Mouse (Mus musculus) cerebellum, postnatal 14 days (tissue): ENCODE measurements around the gene Ola1.

Source experiments
- DNase-seq, 2 experiments: peaks; one replicate each; pipeline ENCODE4 v3.0.0; 2021; ENCODE audit warnings: mixed read lengths in 2 of 2

Ola1 gene

DNA sequence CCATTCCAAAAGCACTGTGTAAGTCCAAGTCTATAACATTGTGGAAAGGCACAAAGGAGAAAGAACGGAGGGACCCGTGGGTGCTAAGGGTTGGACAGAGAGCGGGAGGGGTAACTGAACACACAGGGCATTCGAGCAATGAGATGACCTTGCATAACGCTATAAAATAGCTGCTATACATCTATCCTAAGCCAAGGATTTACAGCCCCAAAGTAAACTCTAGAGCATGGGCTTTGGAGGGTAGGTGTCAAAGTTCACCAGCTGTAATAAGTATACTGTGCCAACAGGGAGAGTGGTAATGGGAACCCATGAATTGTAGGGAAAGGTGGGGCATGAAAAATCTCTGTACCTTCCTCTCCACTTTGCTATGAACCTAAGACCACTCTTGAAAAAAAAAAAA lies at the start of gene Ola1:
Gene Ola1, minus strand, starts transcription at position 12 of the 400 bp plus-strand sequence.
- DNase-seq = no peak

DNA sequence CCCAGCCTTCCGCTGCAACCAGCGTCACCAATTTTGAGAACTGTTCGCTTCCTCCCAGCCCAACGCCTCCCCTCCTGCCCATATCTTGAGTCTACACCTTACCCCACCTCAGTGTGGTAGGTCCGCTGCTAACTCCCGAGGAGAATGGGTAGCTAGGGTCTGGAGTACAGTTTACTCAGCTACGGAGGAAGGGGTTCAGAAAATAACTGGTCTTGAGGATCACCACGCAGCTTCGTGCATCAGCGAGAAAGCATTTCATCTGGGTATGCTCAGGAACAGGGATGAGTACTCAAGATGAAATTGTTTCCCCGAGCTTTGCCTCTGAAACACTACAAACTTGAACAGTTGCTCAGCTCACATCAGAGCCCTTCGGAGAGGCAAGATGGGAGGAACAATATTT lies 49.6 kb upstream of the Ola1 start:
- DNase-seq = no peak

DNA sequence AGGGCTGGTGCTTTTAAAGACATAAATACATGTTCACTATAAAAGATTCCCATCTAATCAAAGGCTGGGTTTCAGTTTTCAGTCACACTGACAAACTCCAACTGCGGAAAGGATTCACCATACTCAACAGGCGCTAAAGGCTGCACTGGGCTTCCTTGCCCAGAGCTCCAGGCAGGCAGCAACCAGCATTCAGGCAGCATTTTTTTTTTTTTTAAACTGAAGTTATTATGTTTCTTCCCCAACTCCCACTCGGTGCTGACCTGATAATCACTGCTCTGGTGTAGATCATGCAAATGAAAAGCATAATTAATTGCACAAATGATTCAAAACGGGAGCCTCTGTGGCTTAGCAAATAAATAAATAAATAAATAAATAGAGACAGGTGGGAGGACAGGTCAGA lies 49.1 kb upstream of the Ola1 start:
- no peak for DNase-seq

DNA sequence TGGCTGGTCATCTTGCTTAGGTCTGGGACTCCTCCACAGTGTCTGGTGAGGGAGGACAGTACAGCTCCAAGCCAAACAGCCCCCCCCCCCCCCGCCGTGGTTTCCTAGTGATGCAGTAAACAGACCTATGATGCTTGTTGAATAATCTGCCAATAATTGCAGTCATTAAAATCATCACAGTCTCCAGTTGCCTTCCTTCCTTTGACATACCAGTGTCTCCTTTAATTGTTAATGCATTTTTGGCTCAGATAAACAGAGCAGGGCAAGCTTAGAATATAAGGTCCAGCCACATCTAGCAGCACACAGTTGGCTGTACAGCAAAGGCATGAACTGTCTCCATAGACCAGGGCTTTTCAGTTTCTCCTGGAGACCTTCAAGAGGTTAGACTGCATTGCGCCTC lies 48.5 kb upstream of the Ola1 start:
- DNase-seq = no peak

DNA sequence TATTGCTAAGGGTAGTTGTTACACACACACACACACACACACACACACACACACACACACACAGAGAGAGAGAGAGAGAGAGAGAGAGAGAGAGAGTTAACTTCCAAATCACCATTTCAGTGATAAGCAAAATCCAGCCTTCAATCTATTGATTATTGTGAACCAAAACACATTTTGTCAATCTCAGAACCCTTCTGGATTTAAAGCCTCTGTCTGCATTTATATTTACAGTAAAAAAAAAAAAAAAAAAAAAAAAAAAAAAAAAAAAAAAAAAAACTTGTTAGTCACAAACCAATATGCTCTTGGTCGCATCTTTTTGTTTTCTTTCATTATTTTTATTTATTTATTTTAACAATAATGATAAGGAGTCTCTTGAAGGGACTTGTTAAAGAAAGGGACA lies 47.9 kb upstream of the Ola1 start:
- no peak for DNase-seq

DNA sequence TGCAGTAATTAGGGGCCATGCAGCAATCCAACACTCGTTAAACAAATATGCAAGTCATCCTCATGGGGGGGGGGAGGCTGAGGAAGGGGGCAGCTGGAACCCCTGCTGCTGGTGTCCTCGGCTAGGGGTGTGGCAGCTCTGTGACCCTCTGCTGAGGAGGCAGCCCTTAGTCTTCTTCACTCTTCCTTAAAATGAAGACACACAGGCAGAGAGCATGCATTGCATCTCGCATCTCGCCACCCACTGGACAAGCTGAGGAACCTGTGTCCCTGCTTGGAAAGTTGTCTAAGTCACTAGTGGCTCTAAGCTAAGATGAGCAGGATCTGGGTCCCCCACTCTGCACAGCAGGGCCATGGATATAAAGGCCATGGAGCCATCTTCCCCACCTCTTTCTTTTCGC lies 47.3 kb upstream of the Ola1 start:
- peak in 1 of 2 experiments; percentile 23 for DNase-seq

DNA sequence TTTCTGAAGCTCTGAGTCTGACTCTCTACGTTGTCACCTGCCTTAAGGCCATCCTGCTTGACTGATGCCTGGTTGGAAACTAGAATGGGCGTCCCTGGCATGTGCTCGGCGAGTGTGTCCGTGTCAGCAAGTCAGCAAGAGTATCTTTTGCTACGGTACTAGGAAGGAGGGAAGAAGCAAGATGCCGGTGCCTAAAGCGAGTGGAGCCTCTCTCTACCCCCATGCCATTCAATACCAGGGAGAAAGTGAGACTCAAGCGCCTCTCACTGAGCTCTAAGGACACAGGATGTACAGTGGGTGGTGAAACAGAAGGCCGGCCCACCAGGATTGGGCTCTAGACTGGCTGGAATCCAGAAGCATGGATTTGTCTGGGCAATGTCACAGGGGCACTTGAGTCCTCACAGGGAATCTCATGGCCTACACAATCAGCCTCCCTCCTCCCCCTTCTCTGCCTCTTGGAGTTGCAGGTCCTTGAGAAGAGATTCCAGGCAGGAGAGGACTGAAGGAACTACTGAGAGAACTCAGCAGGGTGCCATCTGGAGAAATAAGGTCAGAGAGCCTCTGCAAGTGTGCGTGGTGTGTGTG lies 46.0 kb upstream of the Ola1 start:
- DNase-seq = no peak

DNA sequence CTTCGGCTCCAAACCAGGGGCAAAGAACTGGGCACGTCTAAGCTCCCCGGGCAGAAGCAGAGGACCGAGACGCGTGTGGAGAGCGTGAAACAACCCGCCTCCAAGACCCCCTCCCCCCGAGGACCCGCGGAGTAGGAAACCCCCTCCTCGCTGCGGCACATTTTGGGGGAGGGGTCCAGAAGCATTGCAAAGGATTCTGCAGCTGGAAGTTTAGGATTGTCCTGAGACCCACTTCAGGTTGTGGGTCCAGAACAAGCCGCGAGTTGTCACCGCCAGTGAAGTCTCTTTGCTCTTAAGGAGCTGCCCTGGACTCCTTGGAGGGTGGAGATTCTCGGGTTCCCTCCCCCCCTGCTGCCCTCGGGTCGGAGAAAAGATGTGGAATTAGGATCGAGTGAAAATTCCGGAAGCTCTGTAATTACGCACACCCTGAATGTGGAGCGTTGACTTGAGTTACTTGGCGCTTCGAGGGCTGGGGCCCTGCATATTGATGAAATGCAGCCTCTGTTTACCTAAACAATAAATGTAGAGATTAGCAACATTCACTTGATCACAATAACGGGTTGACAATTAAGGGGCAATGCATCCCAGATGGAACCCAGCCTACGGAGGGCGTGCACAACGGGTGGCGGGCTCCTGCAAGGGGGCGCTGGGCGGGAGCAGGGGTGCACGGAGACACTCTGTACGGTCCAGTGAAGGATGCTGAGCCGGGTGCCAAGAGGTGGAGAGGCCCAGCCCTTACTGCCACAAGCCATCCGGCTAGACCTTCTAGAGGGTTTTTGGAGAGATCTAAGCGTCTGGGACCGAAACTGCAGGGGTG lies 45.3 kb upstream of the Ola1 start:
- DNase-seq = peak in 1 of 2 experiments; percentile 14

DNA sequence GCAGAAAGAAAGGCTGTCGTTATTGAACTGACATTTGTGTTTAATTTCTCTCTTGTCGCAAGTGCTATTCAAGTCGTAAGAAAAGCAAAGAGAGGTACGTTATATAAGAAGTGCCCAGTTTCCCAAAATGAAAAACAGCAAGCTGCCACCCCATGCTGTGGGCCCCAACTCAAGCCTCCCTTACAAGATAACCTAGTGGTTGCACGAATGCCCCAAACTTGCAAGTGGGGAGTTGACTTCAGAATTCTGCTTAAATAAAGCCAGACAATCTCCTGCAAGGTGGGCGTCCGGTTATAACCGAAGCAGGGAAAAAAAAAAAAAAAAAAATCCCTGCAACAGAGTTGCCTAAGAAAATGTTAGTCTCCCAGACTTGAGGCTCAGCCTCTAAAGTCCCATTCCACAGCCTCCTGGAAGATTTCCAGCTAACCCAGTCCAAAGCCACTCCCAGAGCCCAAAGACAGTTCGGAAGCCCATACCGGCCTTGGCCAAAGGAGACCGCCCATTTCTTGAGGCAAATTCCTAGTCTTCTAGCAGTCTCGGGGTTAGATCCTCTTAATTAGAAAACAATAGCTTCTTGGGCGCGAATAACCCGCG lies 44.5 kb upstream of the Ola1 start:
- DNase-seq = no peak

DNA sequence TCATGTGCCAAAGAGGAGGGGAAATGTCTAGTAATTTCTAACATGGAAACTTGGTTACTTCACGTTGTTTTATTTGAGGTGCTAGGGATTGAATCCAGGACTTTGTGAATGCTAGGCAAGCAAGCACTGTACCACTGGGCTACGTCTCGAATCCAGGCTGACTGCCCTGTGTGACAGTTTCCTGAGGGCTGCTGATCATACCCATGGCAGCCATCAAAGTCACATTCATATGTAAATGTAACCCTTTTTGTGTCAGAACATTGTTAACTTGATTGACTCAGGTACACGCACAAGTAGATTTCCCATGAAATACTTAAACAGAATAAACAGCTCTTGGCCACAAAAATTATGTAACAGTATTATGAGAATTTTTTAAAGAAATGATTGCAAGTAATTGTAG lies 30.0 kb upstream of the Ola1 start:
- DNase-seq = no peak

DNA sequence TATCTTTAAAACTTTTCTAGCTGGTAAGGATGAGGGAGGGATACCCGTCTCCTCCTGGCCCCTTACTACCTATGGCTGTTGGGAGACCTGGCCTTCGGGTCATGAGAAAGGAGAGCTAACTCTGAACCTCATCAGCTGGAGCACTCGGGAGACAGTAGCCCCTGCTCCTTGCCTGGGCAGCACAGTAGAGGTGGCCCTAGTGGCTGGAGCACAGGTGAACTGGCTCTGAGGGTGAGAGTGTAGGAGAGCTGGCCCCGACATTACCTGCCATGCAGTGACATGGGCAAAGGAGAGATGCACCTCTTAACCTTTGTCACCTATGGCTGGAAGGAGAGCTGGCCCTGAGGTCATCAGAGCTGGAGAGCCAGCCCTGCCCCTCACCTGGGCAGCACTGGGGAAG lies 22.6 kb upstream of the Ola1 start:
- DNase-seq = no peak

DNA sequence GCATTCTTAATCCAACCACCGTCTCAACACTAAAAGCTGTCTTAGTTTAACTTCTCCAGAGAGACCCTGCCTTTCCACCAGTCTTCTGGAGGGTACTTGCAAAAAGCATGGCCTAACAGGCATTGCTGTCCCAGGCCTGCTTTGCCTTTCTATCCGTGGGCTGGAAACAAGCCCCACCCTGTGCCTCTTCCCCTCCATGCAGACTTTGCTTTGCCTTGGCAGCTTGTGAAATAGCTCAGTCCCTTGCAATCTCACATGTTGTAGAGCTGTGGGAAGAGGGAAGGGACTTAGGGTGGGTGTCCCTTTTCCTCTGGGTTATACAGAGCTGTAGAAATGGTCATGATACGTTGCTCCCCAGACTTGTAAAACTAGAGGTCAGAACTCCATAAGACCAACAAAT lies 12.4 kb upstream of the Ola1 start:
- DNase-seq = no peak

DNA sequence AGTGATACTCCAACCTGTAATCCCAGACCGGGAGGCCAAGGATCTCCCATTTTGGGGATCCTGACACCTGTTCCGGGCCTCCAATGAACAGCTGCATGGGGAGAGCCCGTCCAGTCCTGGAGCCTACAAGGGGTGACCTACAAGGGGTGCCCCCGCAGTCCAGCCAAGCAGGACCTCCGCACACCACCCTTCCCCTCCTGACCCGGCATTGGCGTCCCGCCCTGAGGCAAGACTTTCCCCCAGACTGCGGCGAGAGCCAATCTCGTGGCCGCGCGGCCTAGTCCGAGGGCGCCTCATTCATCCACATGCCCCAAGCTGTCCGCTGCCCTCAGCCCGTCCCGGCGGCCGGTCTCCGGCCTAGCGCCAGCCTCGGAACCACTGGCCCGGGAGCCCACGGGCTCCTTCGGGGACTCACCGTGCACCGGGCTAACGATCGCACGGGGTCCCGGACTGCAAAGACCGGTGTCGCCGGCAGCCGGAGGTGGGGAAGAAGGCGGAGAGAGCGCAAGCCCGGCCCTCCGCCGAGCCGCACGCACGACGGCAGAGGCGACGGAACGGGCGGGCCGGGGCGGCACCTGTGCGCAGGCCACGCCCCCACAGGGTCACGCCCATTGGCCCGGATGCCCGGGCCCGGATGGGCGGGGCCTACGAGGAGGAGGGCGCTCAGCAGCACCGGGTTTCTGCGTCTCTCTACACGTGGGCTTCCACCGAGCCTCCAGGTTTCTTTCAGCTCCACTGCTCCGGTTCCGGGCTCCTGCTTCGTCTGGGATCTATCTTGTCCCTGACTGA lies 4.7 kb downstream of the Ola1 start:
- DNase-seq = peak; percentile 92 to 96

DNA sequence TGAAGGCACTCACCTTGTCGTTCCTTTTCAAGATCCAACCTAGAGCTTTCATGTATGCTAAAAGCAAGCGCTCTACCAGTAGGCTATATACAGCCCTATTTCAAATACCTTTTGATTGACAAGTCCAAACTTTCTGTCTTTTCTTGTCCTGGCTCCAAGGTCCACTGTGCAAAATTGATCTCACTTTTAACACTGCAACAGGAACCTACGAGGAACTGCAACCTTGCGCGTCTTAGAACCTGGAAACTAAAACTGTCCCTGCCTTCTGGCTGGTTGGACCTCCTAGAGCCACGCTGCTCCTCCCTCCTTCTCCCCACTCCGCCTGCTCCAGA lies 5.2 kb downstream of the Ola1 start:
- no peak for DNase-seq

DNA sequence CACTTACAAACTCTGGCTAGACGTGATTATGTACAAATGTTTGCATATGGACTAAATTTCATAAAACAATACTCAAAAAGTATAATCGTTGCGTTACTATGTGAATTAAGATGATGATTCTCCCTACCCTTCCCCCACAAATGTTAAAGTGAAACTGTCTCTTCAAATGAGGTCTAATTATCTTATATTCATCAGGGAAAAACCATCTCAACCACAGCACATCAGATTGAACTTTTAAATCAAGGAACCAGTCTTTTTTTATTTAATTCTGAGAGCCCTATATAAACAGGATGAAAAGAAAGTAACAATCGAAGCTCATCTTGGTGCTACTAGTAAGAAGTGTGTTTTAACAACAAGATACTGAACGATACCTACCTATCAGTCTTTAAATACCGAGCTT lies 14.4 kb downstream of the Ola1 start:
- DNase-seq = no peak

DNA sequence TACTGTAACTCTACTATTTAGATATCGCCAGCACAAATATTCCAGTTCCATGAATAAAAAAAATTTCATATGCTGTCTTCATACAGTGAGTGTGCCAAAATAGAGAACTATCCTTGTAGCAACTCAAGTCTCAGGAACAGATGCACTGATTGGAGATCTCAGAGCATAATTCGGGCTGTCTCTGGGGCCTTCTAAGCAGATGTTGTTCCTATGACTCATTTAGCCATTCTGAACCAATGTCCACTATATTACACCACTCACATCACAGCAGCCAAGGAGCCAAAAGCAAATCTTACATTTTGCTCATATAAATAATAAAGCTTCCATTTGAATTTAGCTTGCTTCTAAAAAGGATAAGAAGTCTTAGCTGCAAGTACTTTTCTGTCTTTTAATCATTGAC lies 30.2 kb downstream of the Ola1 start:
- DNase-seq = no peak

DNA sequence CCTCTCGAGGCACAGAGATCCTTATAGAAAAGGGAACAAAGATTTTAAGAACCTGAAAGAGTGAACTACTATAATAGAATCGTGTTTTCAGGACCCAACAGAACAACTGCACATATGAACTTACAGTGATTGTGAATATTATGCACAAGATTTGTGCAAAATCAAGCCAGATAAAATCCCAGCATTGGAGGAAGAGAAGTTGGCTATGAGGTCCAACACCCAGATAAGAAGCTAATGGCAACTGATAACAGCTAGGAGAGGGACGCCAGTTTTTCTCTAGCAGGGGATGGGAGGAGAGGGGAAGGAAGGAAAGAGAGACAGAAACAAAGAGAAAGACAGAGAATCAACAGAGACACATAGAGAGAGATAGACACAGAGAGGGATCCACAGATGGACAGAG lies 33.5 kb downstream of the Ola1 start:
- no peak for DNase-seq

DNA sequence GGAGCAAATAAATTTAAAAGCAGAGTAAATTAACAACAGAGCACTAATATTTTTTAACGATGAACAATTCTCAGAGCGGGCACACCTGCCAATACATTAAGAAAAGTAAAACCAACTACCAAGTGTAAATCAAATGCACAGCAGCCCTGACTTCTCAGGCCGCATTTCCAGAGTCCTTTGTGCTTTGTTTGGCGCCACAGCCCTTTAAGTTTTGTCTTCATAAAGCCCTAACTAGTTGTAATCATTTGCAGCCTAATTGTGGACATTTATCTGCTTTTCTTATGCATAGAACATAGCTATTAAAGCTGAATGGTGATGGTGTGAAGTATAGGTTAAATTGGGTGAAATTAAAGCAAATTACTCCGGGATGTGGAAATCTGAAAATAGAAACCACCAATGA lies 49.2 kb downstream of the Ola1 start:
- no peak for DNase-seq

DNA sequence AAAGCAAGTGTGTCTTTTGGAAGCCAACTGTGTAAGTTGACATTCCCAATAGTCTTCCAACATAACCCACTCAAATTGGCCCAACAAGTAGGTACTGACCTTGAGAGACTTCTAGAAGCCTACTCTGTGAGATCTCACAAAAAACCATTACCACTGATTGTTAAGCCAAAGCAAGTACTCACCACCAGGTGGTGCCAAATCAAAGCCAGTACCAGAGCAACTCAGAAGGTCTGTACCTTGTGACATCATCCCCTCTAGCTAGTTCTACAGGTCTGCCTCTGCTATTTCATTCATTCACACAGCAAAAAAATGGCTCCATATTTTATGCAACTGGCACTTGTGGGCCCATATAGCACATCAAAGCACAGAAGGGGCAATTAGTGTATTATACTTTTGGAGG lies 51.6 kb downstream of the Ola1 start:
- DNase-seq = peak; percentile 60 to 66

DNA sequence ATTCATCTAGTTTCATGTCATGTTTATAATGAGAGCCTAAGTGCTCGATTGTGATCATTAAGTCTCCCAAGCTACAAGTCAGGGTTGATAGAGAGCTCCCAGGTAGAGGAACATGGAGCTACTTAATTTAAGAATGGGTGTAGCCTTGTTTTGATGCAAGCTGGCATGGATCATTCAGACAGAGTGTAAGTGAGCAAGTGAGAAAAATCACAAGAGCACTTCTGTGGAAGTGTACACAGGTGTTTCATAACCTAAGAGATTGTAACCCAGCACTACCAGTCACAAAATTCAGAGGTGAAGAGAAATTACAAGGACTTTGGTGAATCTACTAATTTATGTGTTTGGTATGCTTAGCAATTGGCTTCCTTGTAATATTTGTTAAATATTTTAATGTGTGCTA lies 54.1 kb downstream of the Ola1 start:
- DNase-seq = no peak

DNA sequence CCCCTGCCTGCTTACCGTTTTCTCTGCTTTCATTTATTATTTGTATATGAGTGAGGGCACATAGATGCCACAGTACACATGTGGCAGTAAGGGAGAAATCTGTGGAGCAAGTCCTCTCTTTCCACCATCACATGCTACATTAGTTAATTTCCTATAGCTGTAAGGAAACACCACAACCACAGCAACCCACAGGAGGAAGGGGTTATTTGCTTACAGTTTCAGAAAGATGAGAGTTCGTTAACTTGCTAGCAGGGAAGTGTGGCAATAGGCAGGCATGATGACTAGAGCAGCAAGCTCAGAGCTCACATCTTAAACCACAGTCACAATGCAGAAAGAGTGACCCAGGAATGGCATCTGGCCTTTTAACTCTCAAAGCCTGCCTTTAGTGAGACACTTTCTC lies 58.0 kb downstream of the Ola1 start:
- no peak for DNase-seq

DNA sequence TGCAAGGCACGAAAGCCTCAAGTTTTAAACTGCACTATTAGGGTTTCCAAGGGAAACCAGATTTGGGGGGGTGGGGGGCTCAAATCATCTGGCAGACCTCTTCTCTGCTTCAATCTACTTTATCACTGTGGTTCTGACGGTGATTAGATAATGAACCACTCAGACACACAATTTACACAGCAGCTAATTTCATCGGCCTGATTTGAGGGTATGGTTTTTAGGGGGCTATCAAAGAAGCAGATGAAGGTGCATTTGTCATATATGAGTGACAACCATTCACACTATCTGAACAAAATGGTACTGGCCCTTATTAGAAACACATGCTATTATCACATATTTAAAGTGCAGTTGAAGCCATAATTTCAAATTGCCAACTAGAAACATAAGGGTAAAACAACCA lies 61.5 kb downstream of the Ola1 start:
- DNase-seq = no peak

DNA sequence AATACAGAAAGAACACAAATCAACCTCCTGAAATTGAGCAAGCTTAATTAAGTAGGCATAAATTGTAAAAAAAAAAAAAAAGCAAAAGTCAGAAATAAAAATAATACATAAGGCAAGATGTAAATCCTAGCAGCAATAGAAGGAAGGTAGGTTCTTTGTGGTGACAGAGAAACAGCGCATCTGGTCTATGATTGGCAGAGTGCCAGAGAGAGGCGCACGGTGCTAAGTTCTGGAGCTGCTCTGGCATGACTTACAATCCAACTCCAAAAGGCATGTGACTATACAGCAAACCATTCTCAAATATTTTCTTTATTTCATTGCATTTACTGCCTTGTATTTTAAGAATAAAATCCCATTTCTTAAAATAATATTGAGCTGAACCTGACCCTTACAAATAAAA lies 68.2 kb downstream of the Ola1 start:
- DNase-seq = peak; percentile 33 to 40

DNA sequence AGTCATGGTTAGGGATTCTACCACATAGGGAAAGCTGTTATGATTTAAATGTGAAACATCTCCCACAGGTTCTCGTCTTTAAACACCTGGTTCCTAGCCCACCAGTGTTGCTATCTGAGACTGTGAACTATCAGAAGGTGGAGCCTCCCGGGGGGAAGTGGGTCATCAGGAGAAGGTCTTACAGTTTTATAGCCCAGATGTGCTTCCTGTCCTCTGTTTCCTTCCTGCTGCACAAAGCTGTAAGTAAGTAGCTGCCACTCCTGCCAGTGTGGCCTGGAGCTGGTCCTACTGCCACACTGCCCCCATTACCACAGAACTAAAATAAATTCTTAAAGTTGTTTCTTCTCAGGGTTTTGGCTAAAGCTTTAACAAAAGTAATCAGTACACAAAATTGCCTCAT lies 72.6 kb downstream of the Ola1 start:
- no peak for DNase-seq
